In genomic region chr9:70143326-70143725, GRCm38 (mm10) we compare ENCODE assay signal across 29 mouse cellular contexts. TPM values are rescaled to one million over a fixed set of nuclear protein-coding genes. Genes with fewer than 3 reads are reported as not detected.
DNase-seq lines count a peak whose midpoint lies in the region; ATAC-seq and TF ChIP-seq lines count a peak whose summit lies in the region.
"Had no signal": no experiment of that assay in that cellular context is flagged by ENCODE, and none has a peak within 500 bp of the region (broad histone marks: within the 10 kb centered on the region; RNA-seq: fewer than 3 reads in every experiment).

No protein-coding gene starts in this region.

- H3K4me2 ChIP-seq in kidney, embryonic 14.5 days (replicated peaks; ENCODE audit: low read depth, low read length), result no peak overlapping the region
- H3K4me2 ChIP-seq in kidney, postnatal 0 days (ENCODE audit: low read length), result no peak overlapping the region
- H3K4me2 ChIP-seq: heart, embryonic 12.5 days; heart, embryonic 15.5 days; hindbrain, embryonic 13.5 days had no signal

- peak; percentile 21 for DNase-seq in kidney, adult 11 months
- no peak for DNase-seq in kidney, postnatal 14 days
- DNase-seq in ES-CJ7 (ENCODE audit: low read depth, low spot score), result peak; percentile 54
- DNase-seq in kidney, postnatal 0 days (ENCODE audit: low spot score), result peak; percentile 55
- no peak for DNase-seq in spleen, postnatal 10 days (ENCODE audit: low spot score in 2 of 2)
- no peak for DNase-seq in limb, embryonic 10.5 days (ENCODE audit: low spot score)
- DNase-seq: adrenal gland, postnatal 14 days; cerebellum, adult 11 months; cerebellum, adult 2 months; cerebellum, postnatal 10 days; cerebellum, postnatal 36 days; forebrain, postnatal 0 days; gastrocnemius, adult 2 months; gastrocnemius, postnatal 14 days; heart, adult 18-20 months; heart, postnatal 10 days; heart, postnatal 36 days had no signal

- no peaks in the 10 kb centered on the region for H3K9me3 ChIP-seq in kidney, embryonic 14.5 days (ENCODE audit: control insufficient read depth, low read length)
- H3K9me3 ChIP-seq in kidney, postnatal 0 days (replicated peaks; ENCODE audit: low read length), result no peaks in the 10 kb centered on the region
- no peaks in the 10 kb centered on the region for H3K9me3 ChIP-seq in limb, embryonic 10.5 days (replicated peaks)
- H3K9me3 ChIP-seq: forebrain, embryonic 10.5 days; heart, embryonic 12.5 days; heart, embryonic 15.5 days; hindbrain, embryonic 10.5 days; hindbrain, embryonic 13.5 days had no signal

- H3K4me3 ChIP-seq in kidney, embryonic 14.5 days (ENCODE audit: low read length), result no peak overlapping the region
- no peak overlapping the region for H3K4me3 ChIP-seq in kidney, postnatal 0 days (replicated peaks; ENCODE audit: low read depth, low read length)
- H3K4me3 ChIP-seq in limb, embryonic 10.5 days, result no peak overlapping the region
- H3K4me3 ChIP-seq: forebrain, embryonic 10.5 days; gastrocnemius, adult 2 months; heart, embryonic 12.5 days; heart, embryonic 15.5 days; hindbrain, embryonic 10.5 days; hindbrain, embryonic 13.5 days had no signal

- H3K9ac ChIP-seq in kidney, embryonic 14.5 days (ENCODE audit: low read depth, low read length), result no peak overlapping the region; the same call in 1 of the 2 replicates
- no peak overlapping the region for H3K9ac ChIP-seq in kidney, postnatal 0 days (ENCODE audit: low read depth, low read length)
- H3K9ac ChIP-seq: forebrain, postnatal 0 days; heart, embryonic 12.5 days; heart, embryonic 15.5 days; hindbrain, embryonic 13.5 days had no signal

- H3K4me1 ChIP-seq in kidney, embryonic 14.5 days (ENCODE audit: control insufficient read depth, insufficient read depth, low read length), result peaks cover 28% of the 10 kb centered on the region
- peaks cover 14% of the 10 kb centered on the region for H3K4me1 ChIP-seq in kidney, postnatal 0 days (replicated peaks; ENCODE audit: insufficient read depth, low read length)
- H3K4me1 ChIP-seq in limb, embryonic 10.5 days, result peaks cover 38% of the 10 kb centered on the region

- TF ChIP-seq CTCF in kidney, postnatal 0 days (IDR thresholded peaks at IDR 0.05; ENCODE audit: low read depth), result no peak

- 32% methylated on average over 8 of the region's 8 CpGs for WGBS in kidney, embryonic 14.5 days
- WGBS in kidney, postnatal 0 days, result 44% methylated on average over 8 of the region's 8 CpGs
- whole genome bisulfite sequencing in limb, embryonic 10.5 days, result 74% methylated on average over 8 of the region's 8 CpGs

- peaks cover 5% of the 10 kb centered on the region; the same call in 1 of the 2 replicates for H3K27me3 ChIP-seq in kidney, embryonic 14.5 days (ENCODE audit: control insufficient read depth, insufficient read depth, low read length)
- no peaks in the 10 kb centered on the region for H3K27me3 ChIP-seq in kidney, postnatal 0 days (ENCODE audit: insufficient read depth, low read length)
- peaks cover 43% of the 10 kb centered on the region for H3K27me3 ChIP-seq in limb, embryonic 10.5 days (ENCODE audit: low read depth, poor library complexity, severe bottlenecking)
- H3K27me3 ChIP-seq: Patski had no signal

- no peaks in the 10 kb centered on the region for H3K36me3 ChIP-seq in kidney, embryonic 14.5 days (ENCODE audit: control insufficient read depth, insufficient read depth, low read length)
- no peaks in the 10 kb centered on the region for H3K36me3 ChIP-seq in kidney, postnatal 0 days (ENCODE audit: insufficient read depth, low read length)
- no peaks in the 10 kb centered on the region for H3K36me3 ChIP-seq in limb, embryonic 10.5 days
- H3K36me3 ChIP-seq: forebrain, embryonic 10.5 days; G1E; heart, embryonic 12.5 days; heart, embryonic 15.5 days; hindbrain, embryonic 10.5 days; hindbrain, embryonic 13.5 days had no signal

- 0 out of 2 replicates have a peak, but pooled peaks have one; percentile 11 for ATAC-seq in kidney, embryonic 14.5 days (ENCODE audit: low FRiP score, low TSS enrichment)
- ATAC-seq in kidney, postnatal 0 days (replicated peaks; ENCODE audit: low FRiP score, low read depth), result peak; percentile 49; the same call in 1 of the 2 replicates
- ATAC-seq in granulocyte monocyte progenitor cell, adult 5-6 weeks (replicated peaks; ENCODE audit: poor library complexity, severe bottlenecking), result no peak
- ATAC-seq: activated CD4-positive, CD25-positive, alpha-beta regulatory T cell, adult 4 months; forebrain, embryonic 14.5 days; forebrain, postnatal 0 days; hindbrain, embryonic 16.5 days; Patski had no signal

- no peak overlapping the region for H3K27ac ChIP-seq in kidney, embryonic 14.5 days (ENCODE audit: low read depth, low read length)
- no peak overlapping the region for H3K27ac ChIP-seq in kidney, postnatal 0 days
- no peak overlapping the region for H3K27ac ChIP-seq in limb, embryonic 10.5 days
- H3K27ac ChIP-seq: forebrain, embryonic 10.5 days; gastrocnemius, adult 2 months; heart, embryonic 15.5 days; hindbrain, embryonic 10.5 days; hindbrain, embryonic 13.5 days had no signal

RNA-seq across cellular contexts. Expression of gene Fam81a, which starts 1.0 kb away (rescaled TPM):
- polyA plus RNA-seq in kidney, embryonic 14.5 days (2014; fragmentation: Nextera tagmentation; extraction: Ambion mirVana), result 10.9 and 13.0 TPM in 2 replicates
- 11.7 and 14.8 TPM in 2 replicates for polyA plus RNA-seq in kidney, postnatal 0 days (2015; fragmentation: Nextera tagmentation; extraction: Ambion mirVana)
- polyA plus RNA-seq in limb, embryonic 10.5 days (2016; fragmentation: Nextera tagmentation; extraction: Ambion mirVana), result 1.6 and 2.1 TPM in 2 replicates
- total RNA-seq in granulocyte monocyte progenitor cell, adult 5-6 weeks (2014; fragmentation: Nextera tagmentation), result not detected in 2 replicates
- not detected in 2 replicates for total RNA-seq in granulocyte monocyte progenitor cell, adult 5-6 weeks (2017)
- total RNA-seq: G1E had no signal
- polyA plus RNA-seq: G1E had no signal

Comparison
In these comparisons a context has a peak if more than half of its experiments do, and no peak if none do; other contexts are left out.
1. DNase-seq: peak in kidney, adult 11 months (single experiment), ES-CJ7 (single experiment) and kidney, postnatal 0 days (single experiment); none in kidney, postnatal 14 days (single experiment), spleen, postnatal 10 days (0 of 2) and limb, embryonic 10.5 days (single experiment).